Mouse (Mus musculus) large intestine, adult 2 months (tissue): ENCODE data around the gene Abi1. TPM values are rescaled to one million over a fixed set of nuclear protein-coding genes. Genes with fewer than 3 reads are reported as not detected.
"Not testable (repeated sequence)": the region's sequence is repeated elsewhere in the genome, so short reads cannot be mapped to it uniquely, and the experiment has no call there.

Experiments used
- DNase-seq: peaks from one replicate; pipeline ENCODE4 v3.0.0-alpha.2; 2012; ENCODE audit warnings: low read depth, low spot score
- WGBS: fragments of 180-500 bp; shearing (Covaris S2); methylation state at CpG from one replicate; pipeline ENCODE4 v1.1.7; 2018; 5-methylcytosine and 5-hydroxymethylcytosine counted together
- polyA plus RNA-seq: library from polyadenylated mRNA; depleted of rRNA; stranded (reverse); fragments of >200 nt; gene quantifications from 2 replicates; pipeline ENCODE4 v1.2.3, GENCODE M21; 2012; rRNA removed

Gene Abi1
- 80.1 and 120 TPM in 2 replicates for polyA plus RNA-seq

- WGBS, result 1% methylated on average over 23 of the region's 24 CpGs
- DNase-seq, result peak; percentile 95
Observed at GRCm38 (mm10) chr2:23040001-23040646, at the start of gene Abi1. Abi1 (minus strand) TSS chr2:23040241.

GRCm38 (mm10) chr2:23084540-23084939 is 44.5 kb upstream of the Abi1 start:
- WGBS, result 93% methylated on average over 8 of the region's 8 CpGs
- DNase-seq, result no peak

- DNase-seq, result no peak
Observed at GRCm38 (mm10) chr2:23078588-23078987, 38.5 kb upstream of the Abi1 start.

GRCm38 (mm10) chr2:23077693-23078092 is 37.7 kb upstream of the Abi1 start:
- 79% methylated on average over 5 of the region's 5 CpGs for WGBS

More at GRCm38 (mm10) chr2:23078588-23078987, 38.5 kb upstream of the Abi1 start:
- 63% methylated on average over 2 of the region's 2 CpGs for WGBS

GRCm38 (mm10) chr2:23076783-23077182 is 36.7 kb upstream of the Abi1 start:
- no peak for DNase-seq

More at GRCm38 (mm10) chr2:23077693-23078092, 37.7 kb upstream of the Abi1 start:
- DNase-seq, result no peak

GRCm38 (mm10) chr2:23075846-23076245 is 35.8 kb upstream of the Abi1 start:
- no peak for DNase-seq

GRCm38 (mm10) chr2:23071406-23071805 is 31.4 kb upstream of the Abi1 start:
- no peak for DNase-seq
- WGBS, result 81% methylated on average over 1 of the region's 1 CpGs

GRCm38 (mm10) chr2:23070491-23070890 is 30.4 kb upstream of the Abi1 start:
- DNase-seq, result no peak
- 86% methylated on average over 2 of the region's 2 CpGs for WGBS

- peak; percentile 59 for DNase-seq
- WGBS, result 1% methylated on average over 50 of the region's 50 CpGs
Observed at GRCm38 (mm10) chr2:23068894-23069744, 29.1 kb upstream of the Abi1 start.

GRCm38 (mm10) chr2:23068370-23068737 is 28.3 kb upstream of the Abi1 start:
- DNase-seq, result no peak
- under 1% methylated on average over 21 of the region's 21 CpGs for WGBS

- WGBS, result 2% methylated on average over 34 of the region's 34 CpGs
- peak; percentile 96 for DNase-seq
Observed at GRCm38 (mm10) chr2:23067552-23068369, 27.7 kb upstream of the Abi1 start, which contains the start of gene Acbd5. Acbd5 (plus strand) TSS chr2:23068167.

GRCm38 (mm10) chr2:23052523-23052922 is 12.5 kb upstream of the Abi1 start:
- no peak for DNase-seq
- WGBS, result 64% methylated on average over 6 of the region's 6 CpGs

GRCm38 (mm10) chr2:23051890-23052289 is 11.8 kb upstream of the Abi1 start:
- 72% methylated on average over 2 of the region's 2 CpGs for WGBS
- no peak for DNase-seq

GRCm38 (mm10) chr2:23048006-23048405 is 8.0 kb upstream of the Abi1 start:
- no peak for DNase-seq

GRCm38 (mm10) chr2:23045703-23046102 is 5.7 kb upstream of the Abi1 start:
- no peak for DNase-seq
- WGBS, result 52% methylated on average over 1 of the region's 1 CpGs

GRCm38 (mm10) chr2:23042189-23042588 is 2.1 kb upstream of the Abi1 start:
- DNase-seq, result no peak
- 92% methylated on average over 3 of the region's 3 CpGs for WGBS

- no peak for DNase-seq
- WGBS, result 39% methylated on average over 4 of the region's 4 CpGs
Observed at GRCm38 (mm10) chr2:23041457-23041856, 1.4 kb upstream of the Abi1 start.

- DNase-seq, result not testable (repeated sequence)
- 70% methylated on average over 7 of the region's 7 CpGs for WGBS
Observed at GRCm38 (mm10) chr2:23040690-23041089, 649 bp upstream of the Abi1 start.

- under 1% methylated on average over 58 of the region's 59 CpGs for WGBS
- DNase-seq, result no peak
Observed at GRCm38 (mm10) chr2:23039082-23040000, 700 bp downstream of the Abi1 start.
